ENCODE assay signal across 9 mouse cellular contexts in genomic region chr2:181136934-181137333, GRCm38 (mm10). TPM values are rescaled to one million over a fixed set of nuclear protein-coding genes. Genes with fewer than 3 reads are reported as not detected.
DNase-seq lines count a peak whose midpoint lies in the region; ATAC-seq lines count a peak whose summit lies in the region.
"Had no signal": no experiment of that assay in that cellular context is flagged by ENCODE, and none has a peak within 500 bp of the region (broad histone marks: within the 10 kb centered on the region; RNA-seq: fewer than 3 reads in every experiment).

No protein-coding gene starts in this region.

- no peak overlapping the region for H3K9ac ChIP-seq in kidney, embryonic 15.5 days

- H3K4me1 ChIP-seq in kidney, embryonic 15.5 days = peaks cover 15% of the 10 kb centered on the region

- no peak for ATAC-seq in kidney, embryonic 15.5 days (replicated peaks; ENCODE audit: low FRiP score)
- peak; percentile 71; the same call in 1 of the 2 replicates for ATAC-seq in megakaryocyte-erythroid progenitor cell, adult 5-6 weeks (replicated peaks; ENCODE audit: low FRiP score, low TSS enrichment, poor library complexity, severe bottlenecking)
- ATAC-seq: forebrain, embryonic 16.5 days had no signal

- H3K4me2 ChIP-seq in kidney, embryonic 15.5 days = no peak overlapping the region

- no peak overlapping the region for H3K4me3 ChIP-seq in kidney, embryonic 15.5 days (replicated peaks)

- peak; percentile 36 for DNase-seq in kidney, postnatal 14 days
- peak; percentile 60 for DNase-seq in Muller cell, postnatal 12 days (ENCODE audit: inconsistent ontology term)
- peak; percentile 25 for DNase-seq in c-Kit-positive CD71-positive TER-119-negative erythroid progenitor cells, embryonic 14.5 days (ENCODE audit: low read depth)
- no peak for DNase-seq in layer of hippocampus, postnatal 10 days (ENCODE audit: low spot score in 2 of 2)
- no peak for DNase-seq in spleen, postnatal 36 days (ENCODE audit: low spot score in 2 of 2)
- DNase-seq in frontal cortex, postnatal 25 days (ENCODE audit: low spot score in 2 of 2) = no peak

- no peak overlapping the region for H3K27ac ChIP-seq in kidney, embryonic 15.5 days

- H3K27me3 ChIP-seq in kidney, embryonic 15.5 days = peaks cover 75% of the 10 kb centered on the region

- no peaks in the 10 kb centered on the region for H3K36me3 ChIP-seq in kidney, embryonic 15.5 days

- no peaks in the 10 kb centered on the region for H3K9me3 ChIP-seq in kidney, embryonic 15.5 days (replicated peaks)

- 3% methylated on average over 6 of the region's 6 CpGs for WGBS in kidney, embryonic 15.5 days

RNA-seq across cellular contexts. Expression of gene Kcnq2, which starts 1.8 kb away (rescaled TPM):
- polyA plus RNA-seq in kidney, embryonic 15.5 days (2015; fragmentation: Nextera tagmentation; extraction: Ambion mirVana) = 0.33 and 0.68 TPM in 2 replicates
- total RNA-seq in megakaryocyte-erythroid progenitor cell, adult 5-6 weeks (2014; fragmentation: Nextera tagmentation) = not detected in 2 replicates
- not detected in 2 replicates for total RNA-seq in megakaryocyte-erythroid progenitor cell, adult 5-6 weeks (2017)
- total RNA-seq in layer of hippocampus, postnatal 10 days (2021) = 100 to 1,000 TPM; 213 to 234 TPM

RNA-seq across cellular contexts. Expression of gene Eef1a2, which starts 19.9 kb away (rescaled TPM):
- 0.08 and 0.17 TPM in 2 replicates for polyA plus RNA-seq in kidney, embryonic 15.5 days (2015; fragmentation: Nextera tagmentation; extraction: Ambion mirVana)
- total RNA-seq in megakaryocyte-erythroid progenitor cell, adult 5-6 weeks (2014; fragmentation: Nextera tagmentation) = not detected in 2 replicates
- total RNA-seq in megakaryocyte-erythroid progenitor cell, adult 5-6 weeks (2017) = not detected in 2 replicates
- 100 to 1,000 TPM; 674 to 713 TPM for total RNA-seq in layer of hippocampus, postnatal 10 days (2021)

RNA-seq across cellular contexts. Expression of gene Ppdpf, which starts 50.1 kb away (rescaled TPM):
- polyA plus RNA-seq in kidney, embryonic 15.5 days (2015; fragmentation: Nextera tagmentation; extraction: Ambion mirVana) = 315 and 330 TPM in 2 replicates
- 73.6 and 95.2 TPM in 2 replicates for total RNA-seq in megakaryocyte-erythroid progenitor cell, adult 5-6 weeks (2014; fragmentation: Nextera tagmentation)
- 67.4 and 68.6 TPM in 2 replicates for total RNA-seq in megakaryocyte-erythroid progenitor cell, adult 5-6 weeks (2017)
- 100 to 1,000 TPM; 135 to 146 TPM for total RNA-seq in layer of hippocampus, postnatal 10 days (2021)

Comparison
In these comparisons a context has a peak if more than half of its experiments do, and no peak if none do; other contexts are left out.
1. DNase-seq: peak in kidney, postnatal 14 days (single experiment), Muller cell, postnatal 12 days (single experiment) and c-Kit-positive CD71-positive TER-119-negative erythroid progenitor cells, embryonic 14.5 days (single experiment); none in layer of hippocampus, postnatal 10 days (0 of 2), spleen, postnatal 36 days (0 of 2) and frontal cortex, postnatal 25 days (0 of 2).
2. RNA of gene Kcnq2, which starts 1.8 kb away (total RNA-seq): 213 to 234 TPM in layer of hippocampus, postnatal 10 days; not detected in megakaryocyte-erythroid progenitor cell, adult 5-6 weeks; every median in the first group is over 100 times any median in the second.
3. RNA of gene Eef1a2, which starts 19.9 kb away (total RNA-seq): 674 to 713 TPM in layer of hippocampus, postnatal 10 days; not detected in megakaryocyte-erythroid progenitor cell, adult 5-6 weeks; every median in the first group is over 100 times any median in the second.